Mouse (Mus musculus): ENCODE data around the gene Aff3.
A peak's percentile ranks its signal among the peaks of the same experiment; 100 is the strongest.

Gene Aff3

DNA sequence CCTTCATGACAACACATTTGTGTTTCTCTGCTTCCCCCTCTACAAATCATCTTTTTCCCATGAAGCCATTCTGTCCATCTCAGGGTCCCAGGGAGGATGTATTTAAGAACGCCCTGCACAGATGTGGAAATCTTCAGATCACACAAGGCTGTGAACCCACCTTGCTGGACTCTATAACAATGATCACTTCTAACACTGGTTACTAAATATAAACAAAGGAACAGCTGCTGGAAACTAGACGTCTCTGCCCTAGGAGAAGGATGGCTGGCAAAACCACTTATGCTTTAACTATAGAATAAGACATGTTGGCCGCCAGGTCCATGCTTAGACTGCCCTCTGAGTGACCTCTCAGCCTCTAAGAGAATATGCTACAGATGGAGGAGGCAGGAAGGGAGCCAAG, 69.4 kb downstream of the Aff3 start:
- no peak for DNase-seq (ENCODE audit: low spot score)

DNA sequence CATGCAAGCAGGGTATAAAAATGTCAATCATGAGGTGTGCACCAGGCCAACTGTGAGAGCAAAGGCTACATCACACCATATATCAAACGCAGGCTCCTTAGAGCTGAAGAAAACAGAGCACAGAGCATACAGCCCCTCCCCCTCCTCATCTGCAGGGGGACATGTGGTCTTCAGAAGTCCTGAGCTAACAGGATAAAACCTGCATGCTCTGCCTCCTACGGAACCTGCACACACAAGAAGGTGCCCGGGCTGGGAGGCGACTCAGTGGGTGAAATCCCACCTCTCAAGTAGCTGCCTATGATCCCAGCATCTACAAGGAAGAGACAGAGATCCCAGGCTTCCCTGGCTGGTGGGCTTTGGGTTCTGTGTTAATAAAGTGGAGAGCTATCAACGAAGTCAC, 70.0 kb downstream of the Aff3 start:
- DNase-seq (ENCODE audit: low spot score): no peak

- no peak for DNase-seq (ENCODE audit: low spot score)
Observed at GRCm38 (mm10) chr1:38591194-38591593, 73.6 kb downstream of the Aff3 start.

- no peak for DNase-seq (ENCODE audit: low spot score)
Observed at GRCm38 (mm10) chr1:38588741-38589140, 76.0 kb downstream of the Aff3 start.

GRCm38 (mm10) chr1:38582328-38582727, 82.4 kb downstream of the Aff3 start:
- DNase-seq (ENCODE audit: low spot score): no peak

DNA sequence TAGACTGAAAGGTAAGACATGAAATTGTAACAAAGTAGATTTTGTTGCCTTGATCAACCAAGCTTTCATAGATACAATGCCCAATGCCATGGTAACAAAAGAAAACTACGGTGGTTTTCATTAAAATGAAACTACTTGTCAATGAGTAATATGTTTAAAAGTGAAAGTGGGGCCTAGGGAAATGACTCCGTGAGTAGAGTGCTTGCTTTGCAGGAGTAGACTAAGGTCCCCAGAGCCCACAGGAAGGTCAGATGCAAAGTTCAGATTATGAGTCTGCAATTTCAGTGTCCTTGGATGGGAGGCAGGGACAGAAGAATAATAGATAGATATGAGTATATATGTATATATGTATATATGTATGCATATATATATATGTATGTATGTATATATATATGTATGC, 84.2 kb downstream of the Aff3 start:
- DNase-seq (ENCODE audit: low spot score): no peak

GRCm38 (mm10) chr1:38578339-38578738, 86.4 kb downstream of the Aff3 start:
- DNase-seq (ENCODE audit: low spot score): no peak

GRCm38 (mm10) chr1:38567791-38568190, 97.0 kb downstream of the Aff3 start:
- DNase-seq (ENCODE audit: low spot score): no peak

GRCm38 (mm10) chr1:38566101-38566678, 98.6 kb downstream of the Aff3 start:
- no peak for DNase-seq (ENCODE audit: low spot score)

GRCm38 (mm10) chr1:38565295-38565777, 99.4 kb downstream of the Aff3 start:
- no peak for DNase-seq (ENCODE audit: low spot score)

DNA sequence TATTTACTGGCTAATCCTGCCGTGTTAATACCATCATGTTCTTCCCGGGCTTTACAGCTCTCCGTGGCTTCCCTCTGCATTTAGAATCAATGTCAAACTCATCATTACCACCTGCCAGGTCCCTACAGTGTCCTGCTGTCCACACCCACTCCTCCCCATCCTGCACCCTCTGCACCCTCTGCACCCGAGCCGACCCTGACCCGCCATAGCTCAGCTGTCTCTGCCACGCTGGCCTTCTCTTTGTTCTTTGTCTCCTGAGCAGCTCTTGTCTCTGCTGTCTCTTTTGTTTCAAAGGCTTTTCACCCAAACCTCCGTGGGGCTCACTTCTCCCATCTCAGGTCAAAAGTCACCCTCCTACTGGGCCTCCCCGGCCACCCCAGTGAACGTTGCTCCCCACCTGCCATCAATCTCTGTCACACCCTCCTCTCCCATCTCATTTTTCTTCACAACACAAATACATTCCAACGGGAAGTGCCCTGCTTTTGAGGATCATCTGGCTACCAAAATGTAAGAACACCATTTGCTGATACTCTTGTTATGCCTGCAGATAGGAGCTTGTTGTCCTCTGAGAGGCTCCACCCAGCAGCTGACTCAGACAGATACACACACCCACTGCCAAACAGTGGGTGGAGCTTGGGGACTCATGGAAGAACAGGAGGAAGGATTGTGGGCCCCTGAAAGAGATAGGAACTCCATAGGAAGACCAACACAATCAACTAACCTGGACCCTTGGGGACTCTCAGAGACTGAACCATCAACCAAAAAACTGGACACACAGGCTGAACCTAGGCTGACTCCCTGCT, 102.2 kb downstream of the Aff3 start:
- no peak for DNase-seq (ENCODE audit: low spot score)

DNA sequence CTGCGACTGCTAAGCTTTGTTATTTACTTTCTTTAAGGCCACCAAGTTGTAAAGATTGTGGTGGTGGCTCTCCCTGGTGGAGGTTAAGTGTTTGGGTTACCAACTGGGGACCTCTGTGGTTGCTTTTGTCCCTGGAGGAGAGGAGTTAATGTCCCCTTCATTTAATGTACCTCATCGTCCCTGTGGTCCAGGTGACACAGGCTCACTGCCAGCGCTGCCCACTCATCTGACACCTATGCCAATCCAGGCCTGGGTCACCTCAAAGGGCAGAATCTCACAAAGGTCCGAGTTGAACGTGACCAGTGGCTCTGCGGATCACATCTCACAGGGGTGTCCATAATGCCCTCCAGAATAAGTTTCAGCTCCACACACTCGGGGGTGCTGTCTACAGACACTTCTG, 103.4 kb downstream of the Aff3 start:
- DNase-seq (ENCODE audit: low spot score): no peak

- DNase-seq (ENCODE audit: low spot score): no peak
Observed at GRCm38 (mm10) chr1:38560666-38561065, 104.1 kb downstream of the Aff3 start.

DNA sequence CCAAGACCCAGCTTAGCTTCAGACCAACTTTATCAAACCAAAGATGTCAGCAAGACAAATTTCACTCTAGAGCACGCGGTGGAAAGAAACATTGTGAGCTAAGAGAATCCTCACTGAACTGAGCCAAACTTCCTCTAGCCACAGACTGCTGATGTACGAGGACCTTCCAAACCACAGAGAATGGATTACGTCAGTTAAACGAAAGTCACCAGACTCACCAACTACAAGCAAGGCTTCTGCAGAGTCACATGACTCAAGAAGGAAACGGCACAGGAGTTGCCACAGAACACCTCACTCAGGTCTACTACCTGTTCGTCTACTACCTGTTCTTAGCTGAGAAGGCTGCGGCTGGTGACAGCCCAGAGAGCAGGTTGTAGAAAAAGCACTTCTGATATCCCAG, 107.1 kb downstream of the Aff3 start:
- no peak for DNase-seq (ENCODE audit: low spot score)

GRCm38 (mm10) chr1:38554546-38554945, 110.2 kb downstream of the Aff3 start:
- DNase-seq (ENCODE audit: low spot score): no peak

- DNase-seq (ENCODE audit: low spot score): no peak
Observed at GRCm38 (mm10) chr1:38553090-38553489, 111.7 kb downstream of the Aff3 start.

DNA sequence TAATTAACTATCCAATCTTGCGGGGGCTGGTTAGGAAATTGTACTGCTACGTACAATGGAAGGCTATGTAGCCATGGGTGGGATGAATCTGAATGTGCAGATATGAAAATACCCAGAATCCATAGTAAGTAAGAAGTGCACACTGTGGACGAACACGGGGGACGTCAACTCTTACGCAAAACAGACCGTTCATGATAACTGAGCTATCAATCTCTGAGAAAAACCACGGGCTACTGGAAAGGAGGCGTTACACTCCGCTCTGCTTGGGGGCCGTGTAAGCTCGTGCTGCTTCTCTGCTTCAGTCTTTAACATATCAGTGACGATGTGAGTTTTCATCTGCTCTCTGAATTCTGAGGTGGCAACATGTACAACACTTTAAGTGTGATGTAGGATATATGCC, 114.2 kb downstream of the Aff3 start:
- no peak for DNase-seq (ENCODE audit: low spot score)

- DNase-seq (ENCODE audit: low spot score): no peak
Observed at GRCm38 (mm10) chr1:38548671-38549661, 115.8 kb downstream of the Aff3 start.

DNA sequence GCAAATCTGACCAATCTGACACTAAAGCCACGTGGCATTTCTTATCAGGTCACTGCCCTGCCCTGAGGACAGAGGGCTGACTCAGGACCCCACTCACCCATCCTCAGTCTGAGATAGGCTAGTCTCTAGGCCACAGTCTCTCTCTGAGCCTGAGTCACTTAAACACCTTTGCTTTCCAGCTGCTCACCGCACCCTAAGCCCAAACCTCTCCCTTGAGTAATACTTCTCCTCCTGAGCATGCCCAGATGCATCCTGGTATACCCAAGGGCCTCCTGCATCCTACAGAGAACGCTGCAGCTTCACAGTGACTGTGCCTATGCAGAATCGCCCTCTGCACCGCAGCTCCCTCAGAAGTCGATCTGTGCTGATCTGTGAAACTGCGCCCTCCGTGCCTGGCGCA, 117.1 kb downstream of the Aff3 start:
- DNase-seq (ENCODE audit: low spot score): no peak

GRCm38 (mm10) chr1:38546696-38547095, 118.1 kb downstream of the Aff3 start:
- DNase-seq (ENCODE audit: low spot score): peak; percentile 11

DNA sequence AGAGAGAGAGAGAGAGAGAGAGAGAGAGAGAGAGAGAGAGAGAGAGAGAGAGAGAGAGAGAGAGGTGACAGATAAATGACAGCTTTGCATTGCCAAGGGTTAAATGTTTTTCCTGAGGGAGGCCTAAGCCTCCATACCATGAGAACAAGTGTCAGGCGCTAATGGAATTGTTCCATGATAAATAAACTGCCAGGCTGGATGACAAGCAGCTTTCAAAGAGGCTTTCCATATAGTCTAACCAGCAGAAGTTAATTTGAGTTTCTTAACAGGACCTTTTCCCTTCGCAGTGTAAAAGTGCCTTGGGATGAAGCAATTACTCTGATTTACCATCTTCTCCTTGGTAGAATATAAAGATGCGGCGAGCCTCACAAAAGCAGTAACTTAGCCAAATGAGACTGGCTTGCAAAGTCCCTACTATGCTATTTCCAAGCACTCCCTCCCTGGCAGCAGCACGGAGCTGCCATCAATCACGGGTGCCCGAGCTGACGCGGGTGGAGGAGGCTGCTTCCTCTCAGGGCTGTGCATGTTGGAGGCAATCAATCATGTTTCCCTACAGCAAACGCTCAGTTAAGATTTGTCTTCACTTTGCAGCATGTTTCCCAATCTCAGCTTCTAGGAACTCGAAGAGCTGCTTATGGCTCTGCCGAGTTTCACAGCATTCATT, 119.3 kb downstream of the Aff3 start:
- DNase-seq (ENCODE audit: low spot score): no peak

GRCm38 (mm10) chr1:38544501-38544900, 120.3 kb downstream of the Aff3 start:
- DNase-seq (ENCODE audit: low spot score): no peak

Measured in urinary bladder, postnatal 14 days (tissue).